In genomic region chr14:78202781-78203180, GRCm38 (mm10) we compare ENCODE assay signal across 14 mouse cellular contexts.
A peak's percentile ranks its signal among the peaks of the same experiment; 100 is the strongest.
DNase-seq lines count a peak whose midpoint lies in the region; ATAC-seq and TF ChIP-seq lines count a peak whose summit lies in the region.
"Had no signal": no experiment of that assay in that cellular context is flagged by ENCODE, and none has a peak within 500 bp of the region (broad histone marks: within the 10 kb centered on the region; RNA-seq: fewer than 3 reads in every experiment).

No protein-coding gene starts in this region.

- H3K4me1 ChIP-seq in limb, embryonic 11.5 days (ENCODE audit: control insufficient read depth, insufficient read depth, low read length): no peaks in the 10 kb centered on the region
- H3K4me1 ChIP-seq in limb, embryonic 10.5 days: peaks cover 4% of the 10 kb centered on the region; the same call in 1 of the 2 replicates
- H3K4me1 ChIP-seq: embryonic facial prominence, embryonic 15.5 days; liver, embryonic 12.5 days had no signal

- no peak overlapping the region for H3K4me2 ChIP-seq in limb, embryonic 11.5 days (ENCODE audit: low read depth, severe bottlenecking)
- H3K4me2 ChIP-seq: embryonic facial prominence, embryonic 15.5 days; forebrain, embryonic 15.5 days; liver, embryonic 12.5 days had no signal

- TF ChIP-seq CTCF in brain, embryonic 14.5 days (IDR thresholded peaks at IDR 0.05; ENCODE audit: borderline replicate concordance, extremely low read depth, insufficient read depth, insufficient read length): no peak

- H3K27me3 ChIP-seq in limb, embryonic 11.5 days (ENCODE audit: control insufficient read depth, insufficient read depth, low read length): no peaks in the 10 kb centered on the region
- no peaks in the 10 kb centered on the region for H3K27me3 ChIP-seq in limb, embryonic 10.5 days (ENCODE audit: low read depth, poor library complexity, severe bottlenecking)
- H3K27me3 ChIP-seq: embryonic facial prominence, embryonic 15.5 days; forebrain, embryonic 15.5 days; liver, embryonic 12.5 days had no signal

- DNase-seq in frontal cortex, postnatal 36 days (ENCODE audit: low spot score in 2 of 2): no peak
- DNase-seq in limb, embryonic 11.5 days (ENCODE audit: low spot score): peak; percentile 23
- DNase-seq in limb, embryonic 10.5 days (ENCODE audit: low spot score): no peak
- DNase-seq in A20 (ENCODE audit: low read depth, low spot score): peak; percentile 5
- DNase-seq in brain, embryonic 14.5 days (ENCODE audit: low read depth): peak; percentile 31
- no peak for DNase-seq in adrenal gland, adult 2 months
- DNase-seq: cerebellum, adult 8-10 months; kidney, adult 18-20 months; thymus, postnatal 36 days had no signal

- no peak overlapping the region for H3K27ac ChIP-seq in limb, embryonic 11.5 days (replicated peaks; ENCODE audit: low read depth, low read length)
- no peak overlapping the region for H3K27ac ChIP-seq in limb, embryonic 10.5 days
- H3K27ac ChIP-seq: embryonic facial prominence, embryonic 15.5 days; forebrain, embryonic 15.5 days; liver, embryonic 12.5 days had no signal

- no peak overlapping the region for H3K4me3 ChIP-seq in limb, embryonic 11.5 days (ENCODE audit: low read depth, low read length)
- H3K4me3 ChIP-seq in limb, embryonic 10.5 days: no peak overlapping the region
- H3K4me3 ChIP-seq: embryonic facial prominence, embryonic 15.5 days; forebrain, embryonic 15.5 days; liver, embryonic 12.5 days had no signal

- no peaks in the 10 kb centered on the region for H3K9me3 ChIP-seq in limb, embryonic 11.5 days (ENCODE audit: control insufficient read depth, low read length)
- H3K9me3 ChIP-seq in limb, embryonic 10.5 days (replicated peaks): no peaks in the 10 kb centered on the region
- H3K9me3 ChIP-seq: embryonic facial prominence, embryonic 15.5 days; forebrain, embryonic 15.5 days; liver, embryonic 12.5 days had no signal

- no peak overlapping the region for H3K9ac ChIP-seq in limb, embryonic 11.5 days (ENCODE audit: low read length)
- H3K9ac ChIP-seq: embryonic facial prominence, embryonic 15.5 days; forebrain, embryonic 15.5 days; liver, embryonic 12.5 days had no signal

- ATAC-seq in frontal cortex, adult (ENCODE audit: low TSS enrichment): peak; percentile 47; the same call in 1 of the 2 replicates
- no peak for ATAC-seq in limb, embryonic 11.5 days (ENCODE audit: insufficient number of reproducible peaks, low FRiP score, low TSS enrichment, low read depth)
- ATAC-seq: activated CD4-positive, CD25-positive, alpha-beta regulatory T cell, adult 4 months; forebrain, embryonic 15.5 days; liver, embryonic 12.5 days had no signal

- WGBS in limb, embryonic 11.5 days: 90% methylated on average over 1 of the region's 1 CpGs
- WGBS in limb, embryonic 10.5 days: 76% methylated on average over 1 of the region's 1 CpGs

- no peaks in the 10 kb centered on the region for H3K36me3 ChIP-seq in limb, embryonic 11.5 days (ENCODE audit: control insufficient read depth, insufficient read depth, low read length)
- no peaks in the 10 kb centered on the region for H3K36me3 ChIP-seq in limb, embryonic 10.5 days
- H3K36me3 ChIP-seq: embryonic facial prominence, embryonic 15.5 days; forebrain, embryonic 15.5 days; liver, embryonic 12.5 days had no signal

- no peak for TF ChIP-seq POLR2A in brain, embryonic 14.5 days (IDR thresholded peaks at IDR 0.05; ENCODE audit: borderline replicate concordance, extremely low read depth, insufficient read depth, insufficient read length, poor library complexity, severe bottlenecking)

Comparison
In these comparisons a context has a peak if more than half of its experiments do, and no peak if none do; other contexts are left out.
1. DNase-seq: peak in limb, embryonic 11.5 days (single experiment), A20 (single experiment) and brain, embryonic 14.5 days (single experiment); none in frontal cortex, postnatal 36 days (0 of 2), limb, embryonic 10.5 days (single experiment) and adrenal gland, adult 2 months (single experiment).